Mouse (Mus musculus) stomach, postnatal 0 days (tissue): ENCODE data around the gene Otulin. TPM values are rescaled to one million over a fixed set of nuclear protein-coding genes. Genes with fewer than 3 reads are reported as not detected.

Source experiments
- ATAC-seq: fragments of 200-750 bp; cut with Nextera tagmentation; 2 replicates; pipeline ENCODE4 v1.8.0; 2017; ENCODE audit not compliant: low FRiP score, low TSS enrichment
- DNase-seq: peaks from one replicate; pipeline ENCODE4 v3.0.0-alpha.2; 2016; ENCODE audit warnings: low spot score
- H3K27ac ChIP-seq: fragments of 300-500 bp; sonication (generic); replicated peaks from 2 replicates; pipeline ENCODE4 v1.5.1; 2014; ENCODE audit warnings: mild to moderate bottlenecking, control low read depth
- H3K27me3 ChIP-seq: fragments of 300-500 bp; sonication (generic); 2 replicates; pipeline ENCODE4 v1.6.1; 2014; ENCODE audit warnings: low read length; ENCODE audit not compliant: control insufficient read depth, insufficient read depth
- H3K36me3 ChIP-seq: fragments of 300-500 bp; sonication (generic); 2 replicates; pipeline ENCODE4 v1.6.1; 2014; ENCODE audit warnings: low read length, mixed read lengths; ENCODE audit not compliant: control insufficient read depth, insufficient read depth
- H3K4me1 ChIP-seq: fragments of 300-500 bp; sonication (generic); replicated peaks from 2 replicates; pipeline ENCODE4 v1.6.1; 2014; ENCODE audit warnings: antibody characterized with exemption; ENCODE audit not compliant: control insufficient read depth, insufficient read depth
- H3K4me2 ChIP-seq: fragments of 300-500 bp; sonication (generic); replicated peaks from 2 replicates; pipeline ENCODE4 v1.6.1; 2014; ENCODE audit warnings: low read depth, mild to moderate bottlenecking, control low read depth, moderate library complexity
- H3K4me3 ChIP-seq: fragments of 300-500 bp; sonication (generic); 2 replicates; pipeline ENCODE4 v1.5.1; 2014; ENCODE audit warnings: low read depth, low read length, control low read depth
- H3K9ac ChIP-seq: fragments of 300-500 bp; sonication (generic); 2 replicates; pipeline ENCODE4 v1.6.1; 2014; ENCODE audit warnings: mild to moderate bottlenecking, low read length, control low read depth, mixed read lengths
- H3K9me3 ChIP-seq: fragments of 300-500 bp; sonication (generic); 2 replicates; pipeline ENCODE4 v1.6.1; 2016; ENCODE audit warnings: low read length; ENCODE audit not compliant: control insufficient read depth
- CTCF ChIP-seq: IDR thresholded peaks from 2 replicates; pipeline ENCODE4 v1.5.1; 2016; ENCODE audit warnings: antibody characterized with exemption, low read depth, mild to moderate bottlenecking, moderate library complexity
- EP300 ChIP-seq: optimal IDR thresholded peaks from 2 replicates; pipeline ENCODE3; 2016; ENCODE audit warnings: antibody characterized with exemption
- WGBS: fragments of 180-500 bp; shearing (Covaris S2); extraction: QIAGEN DNeasy Blood & Tissue Kit; methylation state at CpG from one replicate; pipeline ENCODE4 v1.1.7; 2014; 5-methylcytosine and 5-hydroxymethylcytosine counted together
- polyA plus RNA-seq: library from polyadenylated mRNA; unstranded; fragments of >200 nt; fragmentation: Nextera tagmentation; extraction: Ambion mirVana; gene quantifications from 2 replicates; pipeline ENCODE4 v1.2.1, GENCODE M21; 2015

Gene Otulin
- polyA plus RNA-seq, 1 experiment from 2014 or later = 23.7 TPM

DNA sequence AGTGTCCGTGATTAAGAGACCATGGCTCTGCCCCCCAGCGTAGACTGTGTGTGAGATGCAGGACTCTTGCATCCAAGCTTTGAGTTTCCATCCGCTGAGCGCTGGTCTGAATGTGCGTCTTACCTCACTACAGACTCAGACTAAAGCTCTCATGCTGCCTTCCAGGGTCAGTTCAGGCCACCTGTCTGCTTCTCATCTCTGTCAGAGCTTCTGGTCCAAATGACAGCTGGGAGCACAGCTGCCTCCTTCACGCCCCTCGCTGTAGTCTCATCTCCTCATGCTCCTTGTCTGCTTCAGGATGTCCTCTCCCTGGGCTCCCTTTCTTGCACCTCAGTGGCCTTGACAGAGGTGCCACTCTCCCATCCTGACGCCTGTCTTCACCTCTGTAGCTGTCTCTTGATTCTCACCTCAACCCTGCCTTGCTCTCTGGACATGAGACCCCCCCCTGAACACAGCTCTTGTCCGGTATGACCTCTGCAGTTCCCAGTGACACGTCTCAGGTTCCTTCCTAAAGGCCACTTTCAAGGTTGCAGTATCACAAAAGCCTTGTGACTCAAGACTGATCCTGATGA lies 78.3 kb downstream of the Otulin start:
- Histone ChIP-seq H3K36me3 (no peaks in the 10 kb centered on the region), H3K9me3 (no peaks in the 10 kb centered on the region), H3K4me3 (no peak overlapping the region), H3K4me2 (no peak overlapping the region), H3K27me3 (no peaks in the 10 kb centered on the region), H3K9ac (no peak overlapping the region), H3K27ac (no peak overlapping the region), H3K4me1 (0 out of 2 replicates have a peak, but pooled peaks cover 2% of the 10 kb centered on the region)
- 75% methylated on average over 10 of the region's 10 CpGs for WGBS
- no peak for ATAC-seq
- DNase-seq = no peak
- TF ChIP-seq EP300 (no peak), CTCF (no peak)

- H3K4me3 ChIP-seq = no peak overlapping the region
- 86% methylated on average over 19 of the region's 19 CpGs for WGBS
- H3K27ac ChIP-seq = no peak overlapping the region
- DNase-seq = no peak
- ATAC-seq = no peak
- no peaks in the 10 kb centered on the region for H3K36me3 ChIP-seq
- 0 out of 2 replicates have a peak, but pooled peaks cover 2% of the 10 kb centered on the region for H3K4me1 ChIP-seq
- no peak overlapping the region for H3K4me2 ChIP-seq
- H3K9ac ChIP-seq = no peak overlapping the region
- no peaks in the 10 kb centered on the region for H3K9me3 ChIP-seq
- TF ChIP-seq EP300 (no peak), CTCF (no peak)
- H3K27me3 ChIP-seq = no peaks in the 10 kb centered on the region
These were observed 79.1 kb downstream of the Otulin start for GRCm38 (mm10) chr15:27551117-27552114.

- WGBS = 42% methylated on average over 9 of the region's 9 CpGs
- ATAC-seq (no peak), DNase-seq (no peak)
- H3K27me3 ChIP-seq = no peaks in the 10 kb centered on the region
- no peak overlapping the region for H3K4me2 ChIP-seq
- TF ChIP-seq EP300 (no peak), CTCF (no peak)
- no peaks in the 10 kb centered on the region for H3K36me3 ChIP-seq
- H3K4me3 ChIP-seq = no peak overlapping the region
- no peak overlapping the region for H3K9ac ChIP-seq
- H3K9me3 ChIP-seq = no peaks in the 10 kb centered on the region
- 0 out of 2 replicates have a peak, but pooled peaks cover 2% of the 10 kb centered on the region for H3K4me1 ChIP-seq
- no peak overlapping the region for H3K27ac ChIP-seq
These were observed 80.0 kb downstream of the Otulin start for GRCm38 (mm10) chr15:27550358-27550992.

DNA sequence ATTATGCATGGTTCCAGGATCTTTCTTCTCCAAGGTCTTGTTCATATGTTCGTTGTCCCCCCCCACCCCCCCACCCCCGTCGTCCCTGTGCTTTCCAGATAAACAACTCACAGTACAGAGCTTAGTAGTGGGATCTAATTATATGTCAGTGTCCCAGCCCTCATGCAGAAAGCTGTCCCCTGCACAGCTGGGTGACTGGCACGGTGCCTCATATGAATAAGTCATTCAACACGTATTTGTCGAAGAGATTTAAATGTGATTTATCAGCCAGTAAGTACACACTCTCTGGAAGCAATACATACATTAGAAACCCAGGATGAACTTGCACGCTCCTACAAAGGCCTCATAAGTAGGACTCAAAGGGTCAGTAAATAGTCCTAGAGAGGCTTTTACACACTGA lies 80.6 kb downstream of the Otulin start:
- no peak overlapping the region for H3K27ac ChIP-seq
- no peaks in the 10 kb centered on the region for H3K27me3 ChIP-seq
- no peak overlapping the region for H3K4me3 ChIP-seq
- no peaks in the 10 kb centered on the region for H3K9me3 ChIP-seq
- H3K4me1 ChIP-seq = 0 out of 2 replicates have a peak, but pooled peaks cover 2% of the 10 kb centered on the region
- 21% methylated on average over 7 of the region's 7 CpGs for WGBS
- H3K9ac ChIP-seq = no peak overlapping the region
- H3K4me2 ChIP-seq = no peak overlapping the region
- ATAC-seq (peak; percentile 47; the same call in 1 of the 2 replicates), DNase-seq (peak; percentile 50)
- no peak for TF ChIP-seq CTCF
- TF ChIP-seq EP300 = no peak
- no peaks in the 10 kb centered on the region for H3K36me3 ChIP-seq

DNA sequence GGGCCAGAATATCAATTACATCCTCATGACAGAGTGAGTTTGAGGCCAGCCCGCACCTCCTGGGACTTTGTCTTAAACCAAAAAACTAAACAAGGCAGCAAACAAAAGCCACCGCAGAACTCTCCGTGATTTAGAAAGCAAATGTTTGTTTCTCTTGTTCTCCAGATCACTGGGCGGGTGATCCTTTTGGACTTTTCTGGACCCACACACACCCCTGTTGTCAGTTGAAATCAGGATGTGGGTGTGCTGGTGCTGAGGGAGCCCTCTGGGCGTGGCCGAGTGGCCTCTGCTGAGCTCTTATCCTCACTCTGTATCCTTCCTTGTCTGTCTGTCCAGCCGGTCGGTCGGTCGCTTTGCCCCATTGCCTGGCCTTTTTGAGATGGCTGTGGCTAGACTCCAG lies 81.4 kb downstream of the Otulin start:
- no peak for ATAC-seq

More for the DNA sequence above, 81.4 kb downstream of the Otulin start:
- no peak overlapping the region for H3K9ac ChIP-seq
- H3K4me1 ChIP-seq = 0 out of 2 replicates have a peak, but pooled peaks cover 2% of the 10 kb centered on the region
- H3K4me2 ChIP-seq = no peak overlapping the region
- 58% methylated on average over 10 of the region's 10 CpGs for WGBS
- H3K9me3 ChIP-seq = no peaks in the 10 kb centered on the region
- H3K4me3 ChIP-seq = no peak overlapping the region
- peak; percentile 19 for DNase-seq
- no peaks in the 10 kb centered on the region for H3K36me3 ChIP-seq
- TF ChIP-seq CTCF (no peak), EP300 (no peak)
- no peak overlapping the region for H3K27ac ChIP-seq
- no peaks in the 10 kb centered on the region for H3K27me3 ChIP-seq
